Mouse (Mus musculus): ENCODE data around the gene Lman2l. TPM values are rescaled to one million over a fixed set of nuclear protein-coding genes. Genes with fewer than 3 reads are reported as not detected.

Lman2l gene
- polyA plus RNA-seq, 1 experiment from 2014 or later, result 22.6 TPM

Other genes with a start within 250 kb of the Lman2l start
- 71.5 and 75.3 TPM in 2 replicates for gene Uggt1, start 200.6 kb downstream of the Lman2l start, polyA plus RNA-seq (2014; fragmentation: Nextera tagmentation; extraction: Ambion mirVana)
- gene Neurl3, start 170.6 kb downstream of the Lman2l start, polyA plus RNA-seq (2014; fragmentation: Nextera tagmentation; extraction: Ambion mirVana), result 13.4 and 16.2 TPM in 2 replicates
- gene Arid5a, start 137.5 kb downstream of the Lman2l start, polyA plus RNA-seq (2014; fragmentation: Nextera tagmentation; extraction: Ambion mirVana), result 2.2 and 3.2 TPM in 2 replicates
- gene Kansl3, start 76.1 kb downstream of the Lman2l start, polyA plus RNA-seq (2014; fragmentation: Nextera tagmentation; extraction: Ambion mirVana), result 41.4 and 45.9 TPM in 2 replicates
- gene Fer1l5, start 73.0 kb downstream of the Lman2l start, polyA plus RNA-seq (2014; fragmentation: Nextera tagmentation; extraction: Ambion mirVana), result 0.78 and 0.91 TPM in 2 replicates
- 27.7 and 30.2 TPM in 2 replicates for gene Cnnm4, start 26.3 kb upstream of the Lman2l start, polyA plus RNA-seq (2014; fragmentation: Nextera tagmentation; extraction: Ambion mirVana)
- gene Cnnm3, start 66.6 kb upstream of the Lman2l start, polyA plus RNA-seq (2014; fragmentation: Nextera tagmentation; extraction: Ambion mirVana), result 5.4 and 6.2 TPM in 2 replicates
- 11.6 and 14.8 TPM in 2 replicates for gene Ankrd23, start 91.6 kb upstream of the Lman2l start, polyA plus RNA-seq (2014; fragmentation: Nextera tagmentation; extraction: Ambion mirVana)
- 0.99 TPM in 1 of 2 replicates, not detected in the other for gene Gm42417, start 94.2 kb upstream of the Lman2l start, polyA plus RNA-seq (2014; fragmentation: Nextera tagmentation; extraction: Ambion mirVana)
- gene Ankrd39, start 102.2 kb upstream of the Lman2l start, polyA plus RNA-seq (2014; fragmentation: Nextera tagmentation; extraction: Ambion mirVana), result 25.7 and 28.6 TPM in 2 replicates
- gene Sema4c, start 113.1 kb upstream of the Lman2l start, polyA plus RNA-seq (2014; fragmentation: Nextera tagmentation; extraction: Ambion mirVana), result 2.8 and 2.9 TPM in 2 replicates
- gene Fam178b, start 237.9 kb upstream of the Lman2l start, polyA plus RNA-seq (2014; fragmentation: Nextera tagmentation; extraction: Ambion mirVana), result 0.39 and 0.55 TPM in 2 replicates
- 736 and 800 TPM in 2 replicates for gene Cox5b, start 246.2 kb upstream of the Lman2l start, polyA plus RNA-seq (2014; fragmentation: Nextera tagmentation; extraction: Ambion mirVana)

Data from intestine, embryonic 14.5 days (tissue).